ENCODE assay signal across 21 mouse cellular contexts in the genomic region with DNA sequence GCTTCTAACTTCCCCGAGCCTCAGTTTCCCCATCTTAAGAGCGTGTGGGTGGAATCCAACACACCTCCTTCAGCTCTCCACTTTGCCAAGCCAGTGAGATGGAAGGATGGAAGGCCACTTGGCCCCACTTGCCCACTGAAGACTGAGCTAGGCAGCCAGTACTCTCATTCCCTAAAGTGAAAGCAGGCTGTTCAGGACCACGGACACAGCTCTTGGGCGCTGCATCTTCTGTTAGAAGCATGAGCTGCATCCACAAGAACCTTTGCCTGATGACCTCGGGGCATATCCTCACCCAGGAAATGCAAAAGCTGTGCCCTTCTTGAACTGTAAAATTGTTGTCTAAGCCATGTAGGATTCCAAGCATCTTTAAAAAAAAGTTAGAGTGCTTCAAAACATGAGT. TPM values are rescaled to one million over a fixed set of nuclear protein-coding genes. Genes with fewer than 3 reads are reported as not detected.
DNase-seq lines count a peak whose midpoint lies in the region; ATAC-seq lines count a peak whose summit lies in the region.
"Had no signal": no experiment of that assay in that cellular context is flagged by ENCODE, and none has a peak within 500 bp of the region (broad histone marks: within the 10 kb centered on the region; RNA-seq: fewer than 3 reads in every experiment).

No protein-coding gene starts in this region.

- no peak overlapping the region for H3K27ac ChIP-seq in embryonic facial prominence, embryonic 11.5 days (replicated peaks; ENCODE audit: low read depth, low read length)
- no peak overlapping the region for H3K27ac ChIP-seq in embryonic facial prominence, embryonic 10.5 days (replicated peaks)
- H3K27ac ChIP-seq in limb, embryonic 11.5 days (replicated peaks; ENCODE audit: low read depth, low read length), result no peak overlapping the region
- H3K27ac ChIP-seq in limb, embryonic 10.5 days, result no peak overlapping the region
- H3K27ac ChIP-seq: embryonic facial prominence, embryonic 12.5 days; forebrain, embryonic 15.5 days; heart, embryonic 15.5 days; hindbrain, embryonic 10.5 days; hindbrain, embryonic 14.5 days had no signal

- no peaks in the 10 kb centered on the region for H3K27me3 ChIP-seq in embryonic facial prominence, embryonic 11.5 days (ENCODE audit: control insufficient read depth, insufficient read depth, low read length)
- H3K27me3 ChIP-seq in embryonic facial prominence, embryonic 10.5 days (replicated peaks; ENCODE audit: low read depth, poor library complexity, severe bottlenecking), result no peaks in the 10 kb centered on the region
- no peaks in the 10 kb centered on the region for H3K27me3 ChIP-seq in limb, embryonic 11.5 days (ENCODE audit: control insufficient read depth, insufficient read depth, low read length)
- H3K27me3 ChIP-seq in limb, embryonic 10.5 days (ENCODE audit: low read depth, poor library complexity, severe bottlenecking), result peaks cover 51% of the 10 kb centered on the region
- H3K27me3 ChIP-seq: embryonic facial prominence, embryonic 12.5 days; forebrain, embryonic 15.5 days; heart, embryonic 15.5 days had no signal

- no peak overlapping the region for H3K4me2 ChIP-seq in embryonic facial prominence, embryonic 11.5 days (ENCODE audit: low read depth, low read length)
- H3K4me2 ChIP-seq in limb, embryonic 11.5 days (ENCODE audit: low read depth, severe bottlenecking), result no peak overlapping the region
- H3K4me2 ChIP-seq: embryonic facial prominence, embryonic 12.5 days; forebrain, embryonic 15.5 days; heart, embryonic 11.5 days; heart, embryonic 15.5 days; hindbrain, embryonic 14.5 days had no signal

- H3K9me3 ChIP-seq in embryonic facial prominence, embryonic 11.5 days (replicated peaks; ENCODE audit: control insufficient read depth, low read length), result no peaks in the 10 kb centered on the region
- no peaks in the 10 kb centered on the region for H3K9me3 ChIP-seq in embryonic facial prominence, embryonic 10.5 days
- H3K9me3 ChIP-seq in limb, embryonic 11.5 days (ENCODE audit: control insufficient read depth, low read length), result no peaks in the 10 kb centered on the region
- H3K9me3 ChIP-seq in limb, embryonic 10.5 days (replicated peaks), result no peaks in the 10 kb centered on the region
- H3K9me3 ChIP-seq: embryonic facial prominence, embryonic 12.5 days; forebrain, embryonic 15.5 days; heart, embryonic 15.5 days; hindbrain, embryonic 10.5 days had no signal

- WGBS in embryonic facial prominence, embryonic 11.5 days, result 64% methylated on average over 5 of the region's 5 CpGs
- 60% methylated on average over 5 of the region's 5 CpGs for WGBS in embryonic facial prominence, embryonic 10.5 days
- WGBS in limb, embryonic 11.5 days, result 58% methylated on average over 5 of the region's 5 CpGs
- 62% methylated on average over 5 of the region's 5 CpGs for WGBS in limb, embryonic 10.5 days

- no peak for ATAC-seq in embryonic facial prominence, embryonic 11.5 days (replicated peaks; ENCODE audit: insufficient number of reproducible peaks, low FRiP score, low TSS enrichment, low read depth)
- ATAC-seq in limb, embryonic 11.5 days (ENCODE audit: insufficient number of reproducible peaks, low FRiP score, low TSS enrichment, low read depth), result no peak
- ATAC-seq: forebrain, embryonic 15.5 days; Patski had no signal

- intact Hi-C loops in left cerebral cortex, postnatal 10 days (cut with DNase I), result no loop called here

- H3K36me3 ChIP-seq in embryonic facial prominence, embryonic 11.5 days (replicated peaks; ENCODE audit: control insufficient read depth, insufficient read depth, low read depth, low read length), result no peaks in the 10 kb centered on the region
- no peaks in the 10 kb centered on the region for H3K36me3 ChIP-seq in embryonic facial prominence, embryonic 10.5 days (replicated peaks)
- H3K36me3 ChIP-seq in limb, embryonic 11.5 days (ENCODE audit: control insufficient read depth, insufficient read depth, low read length), result no peaks in the 10 kb centered on the region
- no peaks in the 10 kb centered on the region for H3K36me3 ChIP-seq in limb, embryonic 10.5 days
- H3K36me3 ChIP-seq: embryonic facial prominence, embryonic 12.5 days; forebrain, embryonic 15.5 days; heart, embryonic 15.5 days; hindbrain, embryonic 10.5 days had no signal

- H3K4me3 ChIP-seq in embryonic facial prominence, embryonic 11.5 days (ENCODE audit: low read depth, low read length), result no peak overlapping the region
- H3K4me3 ChIP-seq in embryonic facial prominence, embryonic 10.5 days, result no peak overlapping the region
- H3K4me3 ChIP-seq in limb, embryonic 11.5 days (ENCODE audit: low read depth, low read length), result no peak overlapping the region
- H3K4me3 ChIP-seq in limb, embryonic 10.5 days, result no peak overlapping the region
- H3K4me3 ChIP-seq: embryonic facial prominence, embryonic 12.5 days; forebrain, embryonic 15.5 days; heart, embryonic 15.5 days; hindbrain, embryonic 10.5 days had no signal

- peak; percentile 47 for DNase-seq in embryonic facial prominence, embryonic 11.5 days (ENCODE audit: low spot score)
- no peak for DNase-seq in embryonic facial prominence, embryonic 10.5 days (ENCODE audit: low spot score)
- DNase-seq in limb, embryonic 11.5 days (ENCODE audit: low spot score), result peak; percentile 51
- DNase-seq in limb, embryonic 10.5 days (ENCODE audit: low spot score), result no peak
- DNase-seq in R1 (ENCODE audit: low read depth, low spot score), result peak; percentile 11
- DNase-seq in layer of hippocampus, adult 8-10 months (ENCODE audit: low spot score in 2 of 2), result no peak
- no peak for DNase-seq in left cerebral cortex, postnatal 10 days (ENCODE audit: extremely low spot score in 1 of 2, low spot score in 2 of 2)
- DNase-seq: adrenal gland, adult 8-10 months; adrenal gland, postnatal 36 days; cerebellum, adult 2 months; cerebellum, postnatal 10 days; gastrocnemius, postnatal 10 days; heart, adult 18-20 months; heart, postnatal 14 days had no signal

- H3K4me1 ChIP-seq in embryonic facial prominence, embryonic 11.5 days (ENCODE audit: control insufficient read depth, insufficient read depth, low read length), result no peaks in the 10 kb centered on the region
- H3K4me1 ChIP-seq in embryonic facial prominence, embryonic 10.5 days, result 0 out of 2 replicates have a peak, but pooled peaks cover 2% of the 10 kb centered on the region
- no peaks in the 10 kb centered on the region for H3K4me1 ChIP-seq in limb, embryonic 11.5 days (ENCODE audit: control insufficient read depth, insufficient read depth, low read length)
- peaks cover 13% of the 10 kb centered on the region for H3K4me1 ChIP-seq in limb, embryonic 10.5 days

- H3K9ac ChIP-seq in embryonic facial prominence, embryonic 11.5 days (replicated peaks; ENCODE audit: low read length), result no peak overlapping the region
- H3K9ac ChIP-seq in limb, embryonic 11.5 days (ENCODE audit: low read length), result no peak overlapping the region
- H3K9ac ChIP-seq: embryonic facial prominence, embryonic 12.5 days; forebrain, embryonic 15.5 days; heart, embryonic 15.5 days; hindbrain, embryonic 14.5 days had no signal

RNA-seq across cellular contexts. Expression of gene Rora, which starts 54.0 kb away (rescaled TPM):
- 5.7 and 8.7 TPM in 2 replicates for polyA plus RNA-seq in embryonic facial prominence, embryonic 11.5 days (2014; fragmentation: Nextera tagmentation; extraction: Ambion mirVana)
- polyA plus RNA-seq in embryonic facial prominence, embryonic 10.5 days (2016; fragmentation: Nextera tagmentation; extraction: Ambion mirVana), result 5.1 and 6.6 TPM in 2 replicates
- polyA plus RNA-seq in limb, embryonic 11.5 days (2014; fragmentation: Nextera tagmentation; extraction: Ambion mirVana), result 3.1 and 3.7 TPM in 2 replicates
- 2.3 and 3.8 TPM in 2 replicates for polyA plus RNA-seq in limb, embryonic 10.5 days (2016; fragmentation: Nextera tagmentation; extraction: Ambion mirVana)
- 10 to 100 TPM; 35.1 to 41.5 (median 36.6) TPM for total RNA-seq in layer of hippocampus, adult 8-10 months (2022)
- total RNA-seq in left cerebral cortex, postnatal 10 days (2021), result 10 to 100 TPM; 41.2 to 44.1 TPM

Comparison
In these comparisons a context has a peak if more than half of its experiments do, and no peak if none do; other contexts are left out.
1. DNase-seq: peak in embryonic facial prominence, embryonic 11.5 days (single experiment), limb, embryonic 11.5 days (single experiment) and R1 (single experiment); none in embryonic facial prominence, embryonic 10.5 days (single experiment), limb, embryonic 10.5 days (single experiment), layer of hippocampus, adult 8-10 months (0 of 2) and left cerebral cortex, postnatal 10 days (0 of 2).